Mouse (Mus musculus): ENCODE measurements at regions not wholly inside any gene's neighbourhood (a gene's known extent, or its start where the extent isn't known, plus 50 kb on each side); places are given as distances from the start of the nearest gene placed in this dataset.

DNA sequence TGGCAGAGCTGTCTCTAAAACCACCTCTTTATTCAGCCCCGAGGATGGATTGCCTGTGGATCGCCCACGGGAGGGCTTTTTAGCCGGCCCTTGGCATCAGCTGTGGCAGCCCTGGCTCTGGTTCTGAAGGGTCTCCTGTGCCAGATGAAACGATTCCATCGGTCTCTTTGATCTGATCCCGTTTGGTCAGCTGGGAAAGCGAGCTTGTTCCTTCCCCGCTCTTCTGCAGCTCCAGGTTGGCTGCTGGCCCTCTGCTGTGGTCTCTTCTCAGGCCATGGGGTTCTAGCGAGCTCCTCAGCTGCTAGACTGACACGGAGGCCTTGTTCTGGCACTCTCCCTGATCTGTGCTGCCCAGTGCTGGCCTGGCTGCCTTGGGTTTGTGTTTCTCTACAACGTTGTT, 165.6 kb upstream of the Dkk2 start:
- DNase-seq (ENCODE audit: low spot score) = no peak
- Histone ChIP-seq H3K9me3 (ENCODE audit: control insufficient read depth, low read length) (no peaks in the 10 kb centered on the region), H3K27ac (ENCODE audit: low read depth, low read length) (no peak overlapping the region), H3K4me3 (ENCODE audit: low read depth, low read length) (no peak overlapping the region), H3K27me3 (ENCODE audit: control insufficient read depth, insufficient read depth, low read length) (no peaks in the 10 kb centered on the region), H3K4me1 (ENCODE audit: control insufficient read depth, insufficient read depth, low read length) (no peaks in the 10 kb centered on the region), H3K9ac (ENCODE audit: low read length) (no peak overlapping the region), H3K4me2 (ENCODE audit: low read depth) (no peak overlapping the region), H3K36me3 (ENCODE audit: control insufficient read depth, insufficient read depth, low read length) (no peaks in the 10 kb centered on the region)
- 71% methylated on average over 12 of the region's 12 CpGs for whole genome bisulfite sequencing
- ATAC-seq (ENCODE audit: insufficient read depth, low FRiP score, low TSS enrichment) = no peak

- Histone ChIP-seq H3K4me2 (ENCODE audit: low read depth) (no peak overlapping the region), H3K4me3 (ENCODE audit: low read depth, low read length) (no peak overlapping the region), H3K27me3 (ENCODE audit: control insufficient read depth, insufficient read depth, low read length) (no peaks in the 10 kb centered on the region), H3K4me1 (ENCODE audit: control insufficient read depth, insufficient read depth, low read length) (no peaks in the 10 kb centered on the region), H3K36me3 (ENCODE audit: control insufficient read depth, insufficient read depth, low read length) (no peaks in the 10 kb centered on the region), H3K9ac (ENCODE audit: low read length) (no peak overlapping the region), H3K9me3 (ENCODE audit: control insufficient read depth, low read length) (no peaks in the 10 kb centered on the region), H3K27ac (ENCODE audit: low read depth, low read length) (no peak overlapping the region)
- DNase-seq (ENCODE audit: low spot score) (peak; percentile 26), ATAC-seq (ENCODE audit: insufficient read depth, low FRiP score, low TSS enrichment) (no peak)
- WGBS = 82% methylated on average over 6 of the region's 6 CpGs
Observed at GRCm38 (mm10) chr3:131921161-131921560, 163.9 kb upstream of the Dkk2 start.

DNA sequence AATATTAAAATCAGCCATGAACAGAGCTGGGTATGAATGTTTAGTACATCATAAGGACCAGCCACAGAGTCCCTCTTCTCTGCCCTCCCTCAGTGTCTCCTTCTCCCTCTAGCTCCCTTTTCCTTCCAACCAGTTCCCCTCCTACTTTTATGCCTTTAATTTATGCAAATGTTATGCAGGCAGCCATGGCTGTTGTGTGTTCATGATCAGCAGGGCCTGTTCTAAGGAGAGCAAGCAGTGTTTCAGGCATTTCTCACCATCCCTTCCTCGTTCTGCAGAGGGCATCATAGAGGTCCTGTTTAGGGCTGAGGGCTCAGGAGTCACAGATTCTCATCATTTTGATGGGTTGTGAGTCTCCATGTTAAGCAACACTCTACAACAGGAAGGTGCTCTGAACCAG, 162.4 kb upstream of the Dkk2 start:
- Histone ChIP-seq H3K4me3 (ENCODE audit: low read depth, low read length) (no peak overlapping the region), H3K4me2 (ENCODE audit: low read depth) (no peak overlapping the region), H3K9ac (ENCODE audit: low read length) (no peak overlapping the region), H3K4me1 (ENCODE audit: control insufficient read depth, insufficient read depth, low read length) (no peaks in the 10 kb centered on the region), H3K27ac (ENCODE audit: low read depth, low read length) (no peak overlapping the region), H3K9me3 (ENCODE audit: control insufficient read depth, low read length) (no peaks in the 10 kb centered on the region), H3K27me3 (ENCODE audit: control insufficient read depth, insufficient read depth, low read length) (no peaks in the 10 kb centered on the region), H3K36me3 (ENCODE audit: control insufficient read depth, insufficient read depth, low read length) (no peaks in the 10 kb centered on the region)
- ATAC-seq (ENCODE audit: insufficient read depth, low FRiP score, low TSS enrichment) (peak; percentile 54; the same call in 1 of the 2 replicates), DNase-seq (ENCODE audit: low spot score) (no peak)
- WGBS = 58% methylated on average over 1 of the region's 1 CpGs

- DNase-seq (ENCODE audit: low spot score) (no peak), ATAC-seq (ENCODE audit: insufficient read depth, low FRiP score, low TSS enrichment) (no peak)
- Histone ChIP-seq H3K4me2 (ENCODE audit: low read depth) (no peak overlapping the region), H3K4me3 (ENCODE audit: low read depth, low read length) (no peak overlapping the region), H3K27me3 (ENCODE audit: control insufficient read depth, insufficient read depth, low read length) (no peaks in the 10 kb centered on the region), H3K36me3 (ENCODE audit: control insufficient read depth, insufficient read depth, low read length) (no peaks in the 10 kb centered on the region), H3K9me3 (ENCODE audit: control insufficient read depth, low read length) (no peaks in the 10 kb centered on the region), H3K4me1 (ENCODE audit: control insufficient read depth, insufficient read depth, low read length) (no peaks in the 10 kb centered on the region), H3K27ac (ENCODE audit: low read depth, low read length) (no peak overlapping the region), H3K9ac (ENCODE audit: low read length) (no peak overlapping the region)
- 57% methylated on average over 7 of the region's 7 CpGs for WGBS
Observed at GRCm38 (mm10) chr3:131940896-131941295, 144.2 kb upstream of the Dkk2 start.

GRCm38 (mm10) chr3:131941961-131942753, 142.9 kb upstream of the Dkk2 start:
- H3K9ac ChIP-seq (ENCODE audit: low read length) = no peak overlapping the region
- DNase-seq (ENCODE audit: low spot score) (peak; percentile 14), ATAC-seq (ENCODE audit: insufficient read depth, low FRiP score, low TSS enrichment) (no peak)
- H3K9me3 ChIP-seq (ENCODE audit: control insufficient read depth, low read length) = no peaks in the 10 kb centered on the region
- no peak overlapping the region for H3K27ac ChIP-seq (ENCODE audit: low read depth, low read length)
- no peak overlapping the region for H3K4me2 ChIP-seq (ENCODE audit: low read depth)
- WGBS = 61% methylated on average over 24 of the region's 24 CpGs
- H3K4me1 ChIP-seq (ENCODE audit: control insufficient read depth, insufficient read depth, low read length) = no peaks in the 10 kb centered on the region
- H3K4me3 ChIP-seq (ENCODE audit: low read depth, low read length) = no peak overlapping the region
- H3K36me3 ChIP-seq (ENCODE audit: control insufficient read depth, insufficient read depth, low read length) = no peaks in the 10 kb centered on the region
- H3K27me3 ChIP-seq (ENCODE audit: control insufficient read depth, insufficient read depth, low read length) = no peaks in the 10 kb centered on the region

GRCm38 (mm10) chr3:131943436-131943835, 141.7 kb upstream of the Dkk2 start:
- Histone ChIP-seq H3K9me3 (ENCODE audit: control insufficient read depth, low read length) (no peaks in the 10 kb centered on the region), H3K9ac (ENCODE audit: low read length) (no peak overlapping the region), H3K4me3 (ENCODE audit: low read depth, low read length) (no peak overlapping the region), H3K27me3 (ENCODE audit: control insufficient read depth, insufficient read depth, low read length) (no peaks in the 10 kb centered on the region), H3K27ac (ENCODE audit: low read depth, low read length) (no peak overlapping the region), H3K4me1 (ENCODE audit: control insufficient read depth, insufficient read depth, low read length) (no peaks in the 10 kb centered on the region), H3K4me2 (ENCODE audit: low read depth) (no peak overlapping the region), H3K36me3 (ENCODE audit: control insufficient read depth, insufficient read depth, low read length) (no peaks in the 10 kb centered on the region)
- DNase-seq (ENCODE audit: low spot score) (no peak), ATAC-seq (ENCODE audit: insufficient read depth, low FRiP score, low TSS enrichment) (no peak)
- WGBS = 88% methylated on average over 7 of the region's 7 CpGs

DNA sequence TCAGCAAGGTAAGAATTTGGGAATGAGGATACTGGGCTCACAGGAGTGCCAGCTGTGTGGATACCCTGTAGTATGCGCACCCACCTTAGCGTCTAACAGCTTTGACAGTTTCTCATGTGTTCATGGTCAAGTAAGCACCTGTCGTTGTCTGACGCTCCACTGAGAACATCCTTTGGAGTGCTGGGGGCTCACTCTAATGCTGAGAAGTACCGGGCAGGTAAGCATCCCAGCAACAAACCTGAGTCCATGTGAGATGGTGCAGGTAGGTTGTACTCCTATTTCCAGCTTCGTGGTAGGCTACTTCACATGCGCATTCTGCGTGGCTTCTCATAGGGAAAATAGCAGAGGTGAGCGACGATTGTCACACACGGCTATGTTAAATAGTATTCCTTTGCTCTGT, 129.3 kb upstream of the Dkk2 start:
- Histone ChIP-seq H3K36me3 (ENCODE audit: control insufficient read depth, insufficient read depth, low read length) (no peaks in the 10 kb centered on the region), H3K4me2 (ENCODE audit: low read depth) (no peak overlapping the region), H3K9ac (ENCODE audit: low read length) (no peak overlapping the region), H3K9me3 (ENCODE audit: control insufficient read depth, low read length) (no peaks in the 10 kb centered on the region), H3K27me3 (ENCODE audit: control insufficient read depth, insufficient read depth, low read length) (no peaks in the 10 kb centered on the region), H3K27ac (ENCODE audit: low read depth, low read length) (no peak overlapping the region), H3K4me3 (ENCODE audit: low read depth, low read length) (no peak overlapping the region), H3K4me1 (ENCODE audit: control insufficient read depth, insufficient read depth, low read length) (no peaks in the 10 kb centered on the region)
- WGBS = 93% methylated on average over 11 of the region's 11 CpGs
- ATAC-seq (ENCODE audit: insufficient read depth, low FRiP score, low TSS enrichment) = no peak
- no peak for DNase-seq (ENCODE audit: low spot score)

DNA sequence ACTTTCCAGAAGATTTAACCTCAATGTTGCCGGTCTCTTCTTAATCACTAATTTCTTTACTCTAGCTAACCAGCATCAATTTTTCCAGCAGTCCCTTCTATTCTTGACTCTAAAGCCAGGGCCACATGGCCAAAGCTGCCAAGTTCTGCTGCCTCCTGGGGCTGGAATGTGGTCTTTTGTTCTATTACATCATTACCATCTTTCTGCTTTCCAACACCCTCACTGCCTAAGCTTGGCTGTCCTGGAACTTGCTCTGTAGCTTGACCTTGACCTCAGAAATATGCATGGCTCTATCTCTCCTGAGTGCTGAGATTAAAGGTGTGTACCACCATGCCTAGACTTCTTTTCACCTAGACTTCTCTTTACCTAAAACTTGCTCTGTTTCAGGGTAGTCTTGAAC, 124.5 kb upstream of the Dkk2 start:
- DNase-seq (ENCODE audit: low spot score) (no peak), ATAC-seq (ENCODE audit: insufficient read depth, low FRiP score, low TSS enrichment) (no peak)
- no peak overlapping the region for H3K4me2 ChIP-seq (ENCODE audit: low read depth)
- no peaks in the 10 kb centered on the region for H3K36me3 ChIP-seq (ENCODE audit: control insufficient read depth, insufficient read depth, low read length)
- H3K4me1 ChIP-seq (ENCODE audit: control insufficient read depth, insufficient read depth, low read length) = no peaks in the 10 kb centered on the region
- H3K9ac ChIP-seq (ENCODE audit: low read length) = no peak overlapping the region
- H3K4me3 ChIP-seq (ENCODE audit: low read depth, low read length) = no peak overlapping the region
- no peaks in the 10 kb centered on the region for H3K27me3 ChIP-seq (ENCODE audit: control insufficient read depth, insufficient read depth, low read length)
- no peaks in the 10 kb centered on the region for H3K9me3 ChIP-seq (ENCODE audit: control insufficient read depth, low read length)
- WGBS = 94% methylated on average over 1 of the region's 1 CpGs
- H3K27ac ChIP-seq (ENCODE audit: low read depth, low read length) = no peak overlapping the region

DNA sequence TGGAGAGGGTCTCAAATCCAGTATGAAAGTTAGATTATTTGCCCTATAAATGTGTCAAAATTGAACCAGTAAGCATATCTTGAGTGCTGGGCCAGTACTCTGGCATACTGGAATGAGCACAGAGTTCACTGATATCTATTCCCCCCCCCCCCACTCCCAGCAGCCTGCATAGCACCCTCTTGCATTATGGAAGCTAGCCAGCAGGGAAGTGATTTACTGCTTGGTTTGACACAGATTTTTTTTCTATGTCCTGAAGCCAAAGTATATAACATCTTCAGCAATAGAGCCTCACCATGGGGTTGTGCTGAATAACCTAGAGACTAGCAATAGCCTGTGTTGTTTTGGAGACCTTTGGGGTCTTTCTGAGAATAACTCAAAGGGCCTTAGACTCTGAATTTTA, 123.5 kb upstream of the Dkk2 start:
- H3K9ac ChIP-seq (ENCODE audit: low read length) = no peak overlapping the region
- no peak overlapping the region for H3K27ac ChIP-seq (ENCODE audit: low read depth, low read length)
- H3K4me2 ChIP-seq (ENCODE audit: low read depth) = no peak overlapping the region
- H3K4me3 ChIP-seq (ENCODE audit: low read depth, low read length) = no peak overlapping the region
- DNase-seq (ENCODE audit: low spot score) (no peak), ATAC-seq (ENCODE audit: insufficient read depth, low FRiP score, low TSS enrichment) (no peak)
- no peaks in the 10 kb centered on the region for H3K27me3 ChIP-seq (ENCODE audit: control insufficient read depth, insufficient read depth, low read length)
- no peaks in the 10 kb centered on the region for H3K4me1 ChIP-seq (ENCODE audit: control insufficient read depth, insufficient read depth, low read length)
- no peaks in the 10 kb centered on the region for H3K9me3 ChIP-seq (ENCODE audit: control insufficient read depth, low read length)
- no peaks in the 10 kb centered on the region for H3K36me3 ChIP-seq (ENCODE audit: control insufficient read depth, insufficient read depth, low read length)
